Mouse (Mus musculus): ENCODE results near the gene Lypd6. TPM values are rescaled to one million over a fixed set of nuclear protein-coding genes. Genes with fewer than 3 reads are reported as not detected.

Lypd6 gene
- polyA plus RNA-seq, 1 experiment from 2014 or later, result 5.5 TPM

- Histone ChIP-seq H3K27me3 (peaks cover 12% of the 10 kb centered on the region), H3K36me3 (no peaks in the 10 kb centered on the region), H3K9ac (no peak overlapping the region), H3K27ac (no peak overlapping the region), H3K9me3 (no peaks in the 10 kb centered on the region), H3K4me3 (no peak overlapping the region), H3K4me1 (replicated peaks) (peaks cover 6% of the 10 kb centered on the region; the same call in 1 of the 2 replicates), H3K4me2 (no peak overlapping the region)
- 93% methylated on average over 4 of the region's 4 CpGs for WGBS
- no peak for ATAC-seq (ENCODE audit: low FRiP score)
Observed at GRCm38 (mm10) chr2:50072158-50072557, 5.9 kb downstream of the Lypd6 start.

GRCm38 (mm10) chr2:50084746-50085145, 18.5 kb downstream of the Lypd6 start:
- 73% methylated on average over 3 of the region's 3 CpGs for WGBS

GRCm38 (mm10) chr2:50087761-50088160, 21.5 kb downstream of the Lypd6 start:
- H3K27ac ChIP-seq, result no peak overlapping the region
- WGBS, result 74% methylated on average over 3 of the region's 3 CpGs
- no peak overlapping the region for H3K4me2 ChIP-seq
- H3K36me3 ChIP-seq, result no peaks in the 10 kb centered on the region
- ATAC-seq (ENCODE audit: low FRiP score), result no peak
- no peak overlapping the region for H3K4me3 ChIP-seq
- no peak overlapping the region for H3K9ac ChIP-seq
- H3K4me1 ChIP-seq (replicated peaks), result no peaks in the 10 kb centered on the region; the same call in 1 of the 2 replicates
- no peaks in the 10 kb centered on the region for H3K9me3 ChIP-seq
- H3K27me3 ChIP-seq, result no peaks in the 10 kb centered on the region

More at GRCm38 (mm10) chr2:50084746-50085145, 18.5 kb downstream of the Lypd6 start:
- Histone ChIP-seq H3K36me3 (no peaks in the 10 kb centered on the region), H3K4me1 (replicated peaks) (no peaks in the 10 kb centered on the region), H3K9me3 (no peaks in the 10 kb centered on the region), H3K27me3 (no peaks in the 10 kb centered on the region), H3K4me3 (no peak overlapping the region), H3K9ac (no peak overlapping the region), H3K27ac (no peak overlapping the region), H3K4me2 (no peak overlapping the region)
- no peak for ATAC-seq (ENCODE audit: low FRiP score)

- Histone ChIP-seq H3K27ac (no peak overlapping the region), H3K4me3 (no peak overlapping the region), H3K9me3 (no peaks in the 10 kb centered on the region), H3K4me1 (replicated peaks) (peaks cover 15% of the 10 kb centered on the region), H3K9ac (no peak overlapping the region), H3K4me2 (no peak overlapping the region), H3K36me3 (no peaks in the 10 kb centered on the region), H3K27me3 (no peaks in the 10 kb centered on the region)
- 64% methylated on average over 3 of the region's 3 CpGs for WGBS
- 0 out of 2 replicates have a peak, but pooled peaks have one; percentile 66 for ATAC-seq (ENCODE audit: low FRiP score)
Observed at GRCm38 (mm10) chr2:50096336-50096735, 30.1 kb downstream of the Lypd6 start.

GRCm38 (mm10) chr2:50100364-50101151, 34.3 kb downstream of the Lypd6 start:
- H3K4me2 ChIP-seq, result no peak overlapping the region
- 17% methylated on average over 9 of the region's 9 CpGs for WGBS

GRCm38 (mm10) chr2:50101152-50101450, 34.9 kb downstream of the Lypd6 start:
- Histone ChIP-seq H3K9ac (no peak overlapping the region), H3K4me2 (no peak overlapping the region), H3K36me3 (no peaks in the 10 kb centered on the region), H3K27me3 (no peaks in the 10 kb centered on the region), H3K9me3 (no peaks in the 10 kb centered on the region), H3K4me3 (no peak overlapping the region), H3K27ac (peak overlapping the region; percentile 68), H3K4me1 (replicated peaks) (peaks cover 18% of the 10 kb centered on the region)
- 67% methylated on average over 1 of the region's 1 CpGs for WGBS
- ATAC-seq (ENCODE audit: low FRiP score), result no peak

More at GRCm38 (mm10) chr2:50100364-50101151, 34.3 kb downstream of the Lypd6 start:
- ATAC-seq (ENCODE audit: low FRiP score), result peak; percentile 53; the same call in 1 of the 2 replicates
- Histone ChIP-seq H3K4me3 (no peak overlapping the region), H3K9ac (no peak overlapping the region), H3K27me3 (no peaks in the 10 kb centered on the region), H3K4me1 (replicated peaks) (peaks cover 18% of the 10 kb centered on the region), H3K27ac (peak overlapping the region; percentile 40), H3K9me3 (no peaks in the 10 kb centered on the region), H3K36me3 (no peaks in the 10 kb centered on the region)

- no peak overlapping the region for H3K27ac ChIP-seq
- no peaks in the 10 kb centered on the region for H3K27me3 ChIP-seq
- H3K36me3 ChIP-seq, result no peaks in the 10 kb centered on the region
- H3K4me1 ChIP-seq (replicated peaks), result peaks cover 18% of the 10 kb centered on the region
- WGBS, result 71% methylated on average over 7 of the region's 7 CpGs
- no peak for ATAC-seq (ENCODE audit: low FRiP score)
- H3K4me2 ChIP-seq, result no peak overlapping the region
- H3K4me3 ChIP-seq, result no peak overlapping the region
- no peak overlapping the region for H3K9ac ChIP-seq
- no peaks in the 10 kb centered on the region for H3K9me3 ChIP-seq
Observed at GRCm38 (mm10) chr2:50103850-50104503, 37.7 kb downstream of the Lypd6 start.

- Histone ChIP-seq H3K9ac (no peak overlapping the region), H3K36me3 (no peaks in the 10 kb centered on the region), H3K4me2 (no peak overlapping the region), H3K4me1 (replicated peaks) (peaks cover 18% of the 10 kb centered on the region), H3K27me3 (no peaks in the 10 kb centered on the region), H3K4me3 (no peak overlapping the region), H3K27ac (no peak overlapping the region), H3K9me3 (no peaks in the 10 kb centered on the region)
- no peak for ATAC-seq (ENCODE audit: low FRiP score)
- 81% methylated on average over 3 of the region's 3 CpGs for WGBS
Observed at GRCm38 (mm10) chr2:50105590-50105989, 39.4 kb downstream of the Lypd6 start.

GRCm38 (mm10) chr2:50105992-50106391, 39.8 kb downstream of the Lypd6 start:
- Histone ChIP-seq H3K27me3 (no peaks in the 10 kb centered on the region), H3K27ac (no peak overlapping the region), H3K4me2 (no peak overlapping the region), H3K9ac (no peak overlapping the region), H3K36me3 (no peaks in the 10 kb centered on the region), H3K9me3 (no peaks in the 10 kb centered on the region), H3K4me3 (no peak overlapping the region), H3K4me1 (replicated peaks) (peaks cover 15% of the 10 kb centered on the region)
- ATAC-seq (ENCODE audit: low FRiP score), result no peak
- WGBS, result 92% methylated on average over 3 of the region's 3 CpGs

- ATAC-seq (ENCODE audit: low FRiP score), result no peak
- Histone ChIP-seq H3K9me3 (no peaks in the 10 kb centered on the region), H3K4me1 (replicated peaks) (peaks cover 12% of the 10 kb centered on the region), H3K36me3 (no peaks in the 10 kb centered on the region), H3K4me2 (no peak overlapping the region), H3K27ac (no peak overlapping the region), H3K4me3 (no peak overlapping the region), H3K27me3 (no peaks in the 10 kb centered on the region), H3K9ac (no peak overlapping the region)
- WGBS, result 67% methylated on average over 3 of the region's 3 CpGs
Observed at GRCm38 (mm10) chr2:50106879-50107278, 40.6 kb downstream of the Lypd6 start.

- no peak overlapping the region for H3K4me3 ChIP-seq
- H3K36me3 ChIP-seq, result no peaks in the 10 kb centered on the region
- no peak for ATAC-seq (ENCODE audit: low FRiP score)
- peaks cover 12% of the 10 kb centered on the region for H3K4me1 ChIP-seq (replicated peaks)
- 60% methylated on average over 10 of the region's 10 CpGs for WGBS
- no peak overlapping the region for H3K4me2 ChIP-seq
- H3K27ac ChIP-seq, result peak overlapping the region; percentile 32; the same call in 1 of the 2 replicates
- no peak overlapping the region for H3K9ac ChIP-seq
- no peaks in the 10 kb centered on the region for H3K27me3 ChIP-seq
- no peaks in the 10 kb centered on the region for H3K9me3 ChIP-seq
Observed at GRCm38 (mm10) chr2:50110167-50110566, 43.9 kb downstream of the Lypd6 start.

- WGBS, result 65% methylated on average over 3 of the region's 3 CpGs
- H3K9ac ChIP-seq, result no peak overlapping the region
- no peaks in the 10 kb centered on the region for H3K36me3 ChIP-seq
- no peak for ATAC-seq (ENCODE audit: low FRiP score)
- no peak overlapping the region for H3K27ac ChIP-seq
- H3K4me2 ChIP-seq, result no peak overlapping the region
- peaks cover 12% of the 10 kb centered on the region for H3K4me1 ChIP-seq (replicated peaks)
- no peaks in the 10 kb centered on the region for H3K27me3 ChIP-seq
- no peak overlapping the region for H3K4me3 ChIP-seq
- no peaks in the 10 kb centered on the region for H3K9me3 ChIP-seq
Observed at GRCm38 (mm10) chr2:50111169-50111568, 44.9 kb downstream of the Lypd6 start.

GRCm38 (mm10) chr2:50111609-50112008, 45.4 kb downstream of the Lypd6 start:
- 83% methylated on average over 1 of the region's 1 CpGs for WGBS
- Histone ChIP-seq H3K27ac (no peak overlapping the region), H3K9ac (no peak overlapping the region), H3K4me3 (no peak overlapping the region), H3K4me2 (no peak overlapping the region), H3K36me3 (no peaks in the 10 kb centered on the region), H3K27me3 (no peaks in the 10 kb centered on the region), H3K9me3 (no peaks in the 10 kb centered on the region), H3K4me1 (replicated peaks) (peaks cover 12% of the 10 kb centered on the region)
- no peak for ATAC-seq (ENCODE audit: low FRiP score)
